Mouse (Mus musculus) right cerebral cortex, adult 2 months (tissue): Measurements from ENCODE around the gene Litaf.
A peak's percentile ranks its signal among the peaks of the same experiment; 100 is the strongest.
"Not testable (repeated sequence)": the region's sequence is repeated elsewhere in the genome, so short reads cannot be mapped to it uniquely, and the experiment has no call there.

Experiments used
- DNase-seq, 2 experiments: peaks; one replicate each; pipeline ENCODE4 v3.0.0; 2021 to 2022; ENCODE audit warnings: low spot score in 2 of 2

Litaf gene

GRCm38 (mm10) chr16:11022113-11022489 is 43.9 kb downstream of the Litaf start:
- no peak for DNase-seq

GRCm38 (mm10) chr16:11021403-11022112 is 44.4 kb downstream of the Litaf start:
- DNase-seq = no peak

- DNase-seq = no peak
These were observed 48.0 kb downstream of the Litaf start for GRCm38 (mm10) chr16:11017807-11018595.

GRCm38 (mm10) chr16:11016353-11016752 is 49.6 kb downstream of the Litaf start:
- no peak for DNase-seq

- DNase-seq = no peak
These were observed 51.5 kb downstream of the Litaf start for GRCm38 (mm10) chr16:11014407-11014806.

GRCm38 (mm10) chr16:11013464-11014147 is 52.4 kb downstream of the Litaf start:
- DNase-seq = not testable (repeated sequence)

GRCm38 (mm10) chr16:11012571-11013463 is 53.1 kb downstream of the Litaf start:
- peak; percentile 48 to 49 for DNase-seq

- no peak for DNase-seq
These were observed 54.0 kb downstream of the Litaf start for GRCm38 (mm10) chr16:11011939-11012338.

GRCm38 (mm10) chr16:11011206-11011605 is 54.8 kb downstream of the Litaf start:
- DNase-seq = no peak

GRCm38 (mm10) chr16:11010270-11010669 is 55.7 kb downstream of the Litaf start:
- no peak for DNase-seq

- peak in 1 of 2 experiments; percentile 29 for DNase-seq
These were observed 57.6 kb downstream of the Litaf start for GRCm38 (mm10) chr16:11008162-11008991.

- no peak for DNase-seq
These were observed 59.9 kb downstream of the Litaf start for GRCm38 (mm10) chr16:11006100-11006499.

- no peak for DNase-seq
These were observed 64.0 kb downstream of the Litaf start for GRCm38 (mm10) chr16:11001703-11002659.

- DNase-seq = no peak
These were observed 66.1 kb downstream of the Litaf start for GRCm38 (mm10) chr16:10999809-11000208.

- DNase-seq = no peak
These were observed 67.7 kb downstream of the Litaf start for GRCm38 (mm10) chr16:10998224-10998623.

- DNase-seq = no peak
These were observed 69.4 kb downstream of the Litaf start for GRCm38 (mm10) chr16:10996576-10996975.

GRCm38 (mm10) chr16:10993032-10993744 is 72.8 kb downstream of the Litaf start:
- peak; percentile 41 to 54 for DNase-seq
